Mouse (Mus musculus): ENCODE data around the gene Adat1.

GRCm38 (mm10) chr8:112009558-112009957 is 17.5 kb upstream of the Adat1 start:
- TF ChIP-seq CTCF (IDR thresholded peaks at IDR 0.05; ENCODE audit: low read depth, low read length) (no peak), POLR2A (IDR thresholded peaks at IDR 0.05; ENCODE audit: borderline replicate concordance, low read depth, low read length) (no peak)

Measured in bone marrow macrophage, adult 2 months (primary cell).